Mouse (Mus musculus): ENCODE data around the gene Ttf1. TPM values are rescaled to one million over a fixed set of nuclear protein-coding genes. Genes with fewer than 3 reads are reported as not detected.
A peak's percentile ranks its signal among the peaks of the same experiment; 100 is the strongest.

The Ttf1 gene
- polyA plus RNA-seq, 1 experiment from 2014 or later = 7.0 TPM

GRCm38 (mm10) chr2:29031951-29032350 is 28.1 kb upstream of the Ttf1 start:
- ATAC-seq (ENCODE audit: low read depth) (no peak), DNase-seq (ENCODE audit: low spot score) (no peak)
- Histone ChIP-seq H3K9me3 (ENCODE audit: control insufficient read depth, low read length) (no peaks in the 10 kb centered on the region), H3K4me1 (ENCODE audit: control insufficient read depth, insufficient read depth, low read length) (no peaks in the 10 kb centered on the region), H3K9ac (ENCODE audit: low read depth, low read length) (no peak overlapping the region), H3K36me3 (ENCODE audit: control insufficient read depth, insufficient read depth, low read length) (no peaks in the 10 kb centered on the region), H3K4me3 (ENCODE audit: low read depth, low read length) (no peak overlapping the region), H3K4me2 (ENCODE audit: low read depth, low read length) (no peak overlapping the region), H3K27me3 (replicated peaks; ENCODE audit: control insufficient read depth, insufficient read depth, low read length) (peaks cover 17% of the 10 kb centered on the region), H3K27ac (replicated peaks; ENCODE audit: low read depth, low read length) (no peak overlapping the region)
- 83% methylated on average over 4 of the region's 4 CpGs for WGBS

GRCm38 (mm10) chr2:29034542-29035475 is 25.3 kb upstream of the Ttf1 start:
- peaks cover 33% of the 10 kb centered on the region for H3K27me3 ChIP-seq (replicated peaks; ENCODE audit: control insufficient read depth, insufficient read depth, low read length)
- ATAC-seq (ENCODE audit: low read depth) (no peak), DNase-seq (ENCODE audit: low spot score) (no peak)
- H3K36me3 ChIP-seq (ENCODE audit: control insufficient read depth, insufficient read depth, low read length) = no peaks in the 10 kb centered on the region
- no peak overlapping the region for H3K9ac ChIP-seq (ENCODE audit: low read depth, low read length)
- H3K27ac ChIP-seq (replicated peaks; ENCODE audit: low read depth, low read length) = no peak overlapping the region
- H3K4me2 ChIP-seq (ENCODE audit: low read depth, low read length) = no peak overlapping the region
- H3K9me3 ChIP-seq (ENCODE audit: control insufficient read depth, low read length) = no peaks in the 10 kb centered on the region
- no peaks in the 10 kb centered on the region for H3K4me1 ChIP-seq (ENCODE audit: control insufficient read depth, insufficient read depth, low read length)
- no peak overlapping the region for H3K4me3 ChIP-seq (ENCODE audit: low read depth, low read length)
- WGBS = 55% methylated on average over 20 of the region's 20 CpGs

GRCm38 (mm10) chr2:29035698-29036097 is 24.4 kb upstream of the Ttf1 start:
- Histone ChIP-seq H3K36me3 (ENCODE audit: control insufficient read depth, insufficient read depth, low read length) (no peaks in the 10 kb centered on the region), H3K4me1 (ENCODE audit: control insufficient read depth, insufficient read depth, low read length) (0 out of 2 replicates have a peak, but pooled peaks cover 2% of the 10 kb centered on the region), H3K9ac (ENCODE audit: low read depth, low read length) (no peak overlapping the region), H3K27ac (replicated peaks; ENCODE audit: low read depth, low read length) (no peak overlapping the region), H3K9me3 (ENCODE audit: control insufficient read depth, low read length) (no peaks in the 10 kb centered on the region), H3K4me3 (ENCODE audit: low read depth, low read length) (no peak overlapping the region), H3K4me2 (ENCODE audit: low read depth, low read length) (no peak overlapping the region), H3K27me3 (replicated peaks; ENCODE audit: control insufficient read depth, insufficient read depth, low read length) (peaks cover 39% of the 10 kb centered on the region)
- ATAC-seq (ENCODE audit: low read depth) (no peak), DNase-seq (ENCODE audit: low spot score) (no peak)
- WGBS = 58% methylated on average over 8 of the region's 8 CpGs

DNA sequence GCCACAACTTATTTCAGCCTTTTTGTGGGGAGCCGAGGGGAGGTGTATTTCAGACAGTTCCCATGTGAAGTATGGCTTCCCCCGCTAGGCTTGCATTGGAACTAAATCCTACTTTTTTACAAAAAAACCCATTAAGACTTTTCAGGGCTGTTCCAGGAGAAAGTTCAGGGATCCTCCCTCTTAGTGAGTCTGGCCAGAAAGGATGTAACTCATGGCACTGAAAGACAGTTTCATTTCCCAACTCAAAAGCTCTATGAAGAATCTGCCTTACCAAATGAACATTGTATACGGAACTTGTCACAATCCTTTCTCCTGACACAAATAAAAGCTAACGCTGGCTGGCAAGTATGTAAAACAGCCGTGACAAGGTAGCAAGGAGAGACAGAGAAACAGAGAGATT is 20.3 kb upstream of the Ttf1 start:
- peaks cover 71% of the 10 kb centered on the region for H3K27me3 ChIP-seq (replicated peaks; ENCODE audit: control insufficient read depth, insufficient read depth, low read length)

GRCm38 (mm10) chr2:29040594-29041476 is 19.2 kb upstream of the Ttf1 start:
- DNase-seq (ENCODE audit: low spot score) (no peak), ATAC-seq (ENCODE audit: low read depth) (no peak)
- no peak overlapping the region for H3K9ac ChIP-seq (ENCODE audit: low read depth, low read length)
- no peak overlapping the region for H3K4me2 ChIP-seq (ENCODE audit: low read depth, low read length)
- no peaks in the 10 kb centered on the region for H3K9me3 ChIP-seq (ENCODE audit: control insufficient read depth, low read length)
- no peak overlapping the region for H3K27ac ChIP-seq (replicated peaks; ENCODE audit: low read depth, low read length)
- H3K4me1 ChIP-seq (ENCODE audit: control insufficient read depth, insufficient read depth, low read length) = 0 out of 2 replicates have a peak, but pooled peaks cover 2% of the 10 kb centered on the region
- no peak overlapping the region for H3K4me3 ChIP-seq (ENCODE audit: low read depth, low read length)
- WGBS = 14% methylated on average over 18 of the region's 18 CpGs
- H3K27me3 ChIP-seq (replicated peaks; ENCODE audit: control insufficient read depth, insufficient read depth, low read length) = peaks cover 79% of the 10 kb centered on the region
- no peaks in the 10 kb centered on the region for H3K36me3 ChIP-seq (ENCODE audit: control insufficient read depth, insufficient read depth, low read length)

More for the DNA sequence above, 20.3 kb upstream of the Ttf1 start:
- no peaks in the 10 kb centered on the region for H3K36me3 ChIP-seq (ENCODE audit: control insufficient read depth, insufficient read depth, low read length)
- no peak overlapping the region for H3K4me3 ChIP-seq (ENCODE audit: low read depth, low read length)
- WGBS = 24% methylated on average over 5 of the region's 5 CpGs
- 0 out of 2 replicates have a peak, but pooled peaks cover 2% of the 10 kb centered on the region for H3K4me1 ChIP-seq (ENCODE audit: control insufficient read depth, insufficient read depth, low read length)
- H3K9ac ChIP-seq (ENCODE audit: low read depth, low read length) = no peak overlapping the region
- no peak overlapping the region for H3K4me2 ChIP-seq (ENCODE audit: low read depth, low read length)
- H3K9me3 ChIP-seq (ENCODE audit: control insufficient read depth, low read length) = no peaks in the 10 kb centered on the region
- ATAC-seq (ENCODE audit: low read depth) (no peak), DNase-seq (ENCODE audit: low spot score) (no peak)
- no peak overlapping the region for H3K27ac ChIP-seq (replicated peaks; ENCODE audit: low read depth, low read length)

GRCm38 (mm10) chr2:29041477-29041768 is 18.6 kb upstream of the Ttf1 start:
- DNase-seq (ENCODE audit: low spot score) = no peak

DNA sequence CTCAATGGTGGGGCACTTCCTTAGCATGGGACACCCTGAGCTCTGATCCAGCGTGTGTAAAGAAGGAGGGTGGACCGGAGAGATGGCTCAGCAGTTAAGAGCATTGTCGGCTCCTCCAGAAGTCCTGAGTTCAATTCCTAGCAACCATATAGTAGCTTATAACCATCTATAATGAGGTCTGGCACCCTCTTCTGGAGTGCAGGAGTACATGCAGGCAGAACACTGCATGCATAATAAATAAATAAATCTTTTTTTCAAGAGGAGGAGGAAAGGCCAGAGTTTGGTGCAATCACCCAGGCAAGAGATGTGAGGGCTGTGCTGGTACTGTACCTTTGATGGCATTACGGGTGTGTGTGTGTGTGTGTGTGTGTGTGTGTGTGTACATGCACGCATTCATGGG is 17.9 kb upstream of the Ttf1 start:
- Histone ChIP-seq H3K4me1 (ENCODE audit: control insufficient read depth, insufficient read depth, low read length) (0 out of 2 replicates have a peak, but pooled peaks cover 2% of the 10 kb centered on the region), H3K27me3 (replicated peaks; ENCODE audit: control insufficient read depth, insufficient read depth, low read length) (peaks cover 77% of the 10 kb centered on the region), H3K9me3 (ENCODE audit: control insufficient read depth, low read length) (no peaks in the 10 kb centered on the region), H3K4me3 (ENCODE audit: low read depth, low read length) (no peak overlapping the region), H3K9ac (ENCODE audit: low read depth, low read length) (no peak overlapping the region), H3K27ac (replicated peaks; ENCODE audit: low read depth, low read length) (no peak overlapping the region), H3K4me2 (ENCODE audit: low read depth, low read length) (no peak overlapping the region), H3K36me3 (ENCODE audit: control insufficient read depth, insufficient read depth, low read length) (no peaks in the 10 kb centered on the region)
- WGBS = 93% methylated on average over 5 of the region's 5 CpGs
- ATAC-seq (ENCODE audit: low read depth) = no peak
- DNase-seq (ENCODE audit: low spot score) = no peak

More at GRCm38 (mm10) chr2:29041477-29041768, 18.6 kb upstream of the Ttf1 start:
- peaks cover 79% of the 10 kb centered on the region for H3K27me3 ChIP-seq (replicated peaks; ENCODE audit: control insufficient read depth, insufficient read depth, low read length)
- no peak overlapping the region for H3K4me3 ChIP-seq (ENCODE audit: low read depth, low read length)
- 23% methylated on average over 8 of the region's 8 CpGs for WGBS
- H3K9ac ChIP-seq (ENCODE audit: low read depth, low read length) = no peak overlapping the region
- H3K27ac ChIP-seq (replicated peaks; ENCODE audit: low read depth, low read length) = no peak overlapping the region
- ATAC-seq (ENCODE audit: low read depth) = no peak
- no peaks in the 10 kb centered on the region for H3K36me3 ChIP-seq (ENCODE audit: control insufficient read depth, insufficient read depth, low read length)
- H3K9me3 ChIP-seq (ENCODE audit: control insufficient read depth, low read length) = no peaks in the 10 kb centered on the region
- H3K4me2 ChIP-seq (ENCODE audit: low read depth, low read length) = no peak overlapping the region
- H3K4me1 ChIP-seq (ENCODE audit: control insufficient read depth, insufficient read depth, low read length) = 0 out of 2 replicates have a peak, but pooled peaks cover 2% of the 10 kb centered on the region

DNA sequence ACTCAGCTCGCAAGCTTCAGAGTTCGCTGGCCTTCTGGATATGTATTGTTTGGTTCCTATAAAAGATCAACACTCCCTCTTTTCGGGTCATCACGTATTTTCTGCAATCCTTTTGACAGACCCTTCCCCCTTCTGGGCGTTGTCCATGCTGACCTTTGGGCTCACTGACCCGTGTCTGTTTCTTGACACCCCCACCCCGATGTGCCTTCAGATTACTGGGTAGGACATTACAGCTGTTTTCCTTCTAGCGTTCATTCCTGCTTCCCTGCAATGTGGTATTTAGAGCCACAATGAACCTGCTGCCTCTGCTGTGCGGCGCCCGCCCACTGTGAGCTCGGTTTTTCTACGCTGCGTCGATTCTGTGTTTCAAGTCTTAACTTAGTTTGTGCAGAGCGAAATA is 13.9 kb upstream of the Ttf1 start:
- WGBS = 33% methylated on average over 16 of the region's 16 CpGs
- H3K4me1 ChIP-seq (ENCODE audit: control insufficient read depth, insufficient read depth, low read length) = no peaks in the 10 kb centered on the region
- no peak overlapping the region for H3K9ac ChIP-seq (ENCODE audit: low read depth, low read length)
- H3K4me2 ChIP-seq (ENCODE audit: low read depth, low read length) = no peak overlapping the region
- DNase-seq (ENCODE audit: low spot score) (peak; percentile 27), ATAC-seq (ENCODE audit: low read depth) (no peak)
- no peaks in the 10 kb centered on the region for H3K9me3 ChIP-seq (ENCODE audit: control insufficient read depth, low read length)
- H3K36me3 ChIP-seq (ENCODE audit: control insufficient read depth, insufficient read depth, low read length) = no peaks in the 10 kb centered on the region
- H3K27me3 ChIP-seq (replicated peaks; ENCODE audit: control insufficient read depth, insufficient read depth, low read length) = peaks cover 45% of the 10 kb centered on the region
- no peak overlapping the region for H3K4me3 ChIP-seq (ENCODE audit: low read depth, low read length)
- no peak overlapping the region for H3K27ac ChIP-seq (replicated peaks; ENCODE audit: low read depth, low read length)
